Mouse (Mus musculus) myocyte (in vitro differentiated cells): ENCODE data around the gene Rbms3. TPM values are rescaled to one million over a fixed set of nuclear protein-coding genes. Genes with fewer than 3 reads are reported as not detected.

ENCODE experiments used
- H3K27me3 ChIP-seq: one replicate; pipeline ENCODE4 v1.6.1; 2011; ENCODE audit not compliant: control insufficient read depth, insufficient read depth, insufficient read length
- H3K36me3 ChIP-seq: one replicate; pipeline ENCODE4 v1.6.1; 2011; ENCODE audit not compliant: control insufficient read depth, insufficient read depth
- H3K4me2 ChIP-seq: one replicate; pipeline ENCODE4 v1.6.1; 2011; ENCODE audit warnings: low read depth, control low read depth
- H3K4me3 ChIP-seq: one replicate; pipeline ENCODE4 v1.5.1; 2011; ENCODE audit warnings: mild to moderate bottlenecking, control low read depth, moderate library complexity
- H3K79me2 ChIP-seq: one replicate; pipeline ENCODE4 v1.6.1; 2011; ENCODE audit not compliant: control insufficient read depth, insufficient read depth
- H3ac ChIP-seq: one replicate; pipeline ENCODE4 v1.6.1; 2011; ENCODE audit not compliant: control insufficient read depth, insufficient read length
- CEBPB ChIP-seq: IDR thresholded peaks from 2 replicates; pipeline ENCODE4 v1.6.1; 2011; ENCODE audit warnings: mild to moderate bottlenecking, moderate library complexity; ENCODE audit not compliant: poor library complexity, insufficient read depth, severe bottlenecking
- E2F4 ChIP-seq: IDR thresholded peaks from one replicate; pipeline ENCODE4 v1.6.1; 2011; ENCODE audit warnings: mild to moderate bottlenecking, control low read depth, moderate library complexity; ENCODE audit not compliant: insufficient read depth
- MAX ChIP-seq: IDR thresholded peaks from one replicate; pipeline ENCODE4 v1.6.1; 2011; ENCODE audit warnings: low read depth, mild to moderate bottlenecking, control low read depth
- MYOD1 ChIP-seq, 3 experiments: IDR thresholded peaks; one replicate each; pipeline ENCODE4 v1.6.1; 2011; ENCODE audit warnings: control low read depth in 2 of 3, low read depth in 2 of 3, mild to moderate bottlenecking in 2 of 3, moderate library complexity in 1 of 3; ENCODE audit not compliant: insufficient read length in 2 of 3, control insufficient read depth in 1 of 3
- MYOG ChIP-seq, 3 experiments: IDR thresholded peaks; one replicate each; pipeline ENCODE4 v1.6.1; 2011; ENCODE audit warnings: control low read depth in 2 of 3, low read depth in 2 of 3, mild to moderate bottlenecking in 2 of 3; ENCODE audit not compliant: insufficient read length in 2 of 3, control insufficient read depth in 1 of 3, insufficient read depth in 1 of 3
- POLR2A ChIP-seq: IDR thresholded peaks from one replicate; pipeline ENCODE4 v1.6.1; 2011; ENCODE audit warnings: low read depth, mild to moderate bottlenecking, control low read depth, moderate library complexity; ENCODE audit not compliant: insufficient read length
- POLR2AphosphoS2 ChIP-seq: IDR thresholded peaks from one replicate; pipeline ENCODE4 v1.6.1; 2011; ENCODE audit warnings: low read depth, control low read depth; ENCODE audit not compliant: insufficient read length
- REST ChIP-seq: IDR thresholded peaks from one replicate; pipeline ENCODE4 v1.6.1; 2011; ENCODE audit warnings: mild to moderate bottlenecking, control low read depth, moderate library complexity; ENCODE audit not compliant: insufficient read depth, insufficient read length
- SRF ChIP-seq: IDR thresholded peaks from one replicate; pipeline ENCODE4 v1.6.1; 2011; ENCODE audit warnings: low read depth; ENCODE audit not compliant: control insufficient read depth, insufficient read length
- TCF12 ChIP-seq: IDR thresholded peaks from one replicate; pipeline ENCODE4 v1.6.1; 2011; ENCODE audit warnings: mild to moderate bottlenecking, control low read depth; ENCODE audit not compliant: poor library complexity, insufficient read depth, severe bottlenecking
- TCF3 ChIP-seq: IDR thresholded peaks from one replicate; pipeline ENCODE4 v1.6.1; 2011; ENCODE audit warnings: low read depth, control low read depth; ENCODE audit not compliant: insufficient read length
- USF1 ChIP-seq: IDR thresholded peaks from one replicate; pipeline ENCODE4 v1.6.1; 2011; ENCODE audit warnings: low read depth, mild to moderate bottlenecking, control low read depth, moderate library complexity
- polyA plus RNA-seq: library from polyadenylated mRNA; unstranded; fragments of >200 nt; fragmentation: generic; extraction: Trizol; gene quantifications from one replicate; pipeline ENCODE4 v1.2.1, GENCODE M21; 2012; ENCODE audit warnings: missing spikeins

Rbms3 gene
- polyA plus RNA-seq, 1 experiment, result 4.5 TPM

DNA sequence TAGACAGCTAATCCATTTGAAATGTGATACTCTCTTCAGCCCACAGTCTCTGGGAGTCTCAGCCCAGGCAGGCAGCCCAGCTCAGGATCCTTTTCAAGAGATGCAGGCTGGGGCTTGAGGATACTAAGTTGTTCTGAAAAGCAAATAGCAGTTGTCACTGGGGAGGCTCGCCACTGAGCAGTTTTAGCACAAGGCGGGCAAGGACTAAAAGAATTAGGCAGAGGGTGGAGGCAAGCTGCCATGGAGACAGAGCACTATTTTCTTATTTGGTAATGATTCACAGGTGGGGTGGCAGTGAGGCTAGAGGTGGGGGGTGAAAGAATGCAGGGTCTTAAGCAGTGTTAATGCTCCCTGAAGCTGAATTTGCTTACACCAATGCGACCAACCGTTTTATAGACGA lies 249.6 kb downstream of the Rbms3 start:
- no peak for TF ChIP-seq MYOD1 (IDR thresholded peaks at IDR 0.05; ENCODE audit: control insufficient read depth in 1 of 3, insufficient read length in 2 of 3, low read depth in 2 of 3)
- no peak for TF ChIP-seq POLR2A
- TF ChIP-seq TCF3, result no peak
- TF ChIP-seq CEBPB, result no peak
- no peak for TF ChIP-seq POLR2AphosphoS2
- no peak for TF ChIP-seq E2F4
- no peak for TF ChIP-seq MAX
- no peak for TF ChIP-seq TCF12
- no peak for TF ChIP-seq REST
- TF ChIP-seq SRF, result no peak
- TF ChIP-seq MYOG (IDR thresholded peaks at IDR 0.05; ENCODE audit: control insufficient read depth in 1 of 3, insufficient read depth in 1 of 3, insufficient read length in 2 of 3, low read depth in 2 of 3), result no peak
- TF ChIP-seq USF1, result no peak
- H3K36me3 ChIP-seq, result no peaks in the 10 kb centered on the region
- no peak overlapping the region for H3K4me2 ChIP-seq
- H3K79me2 ChIP-seq, result no peaks in the 10 kb centered on the region
- no peak overlapping the region for H3ac ChIP-seq
- H3K4me3 ChIP-seq, result no peak overlapping the region
- no peaks in the 10 kb centered on the region for H3K27me3 ChIP-seq

DNA sequence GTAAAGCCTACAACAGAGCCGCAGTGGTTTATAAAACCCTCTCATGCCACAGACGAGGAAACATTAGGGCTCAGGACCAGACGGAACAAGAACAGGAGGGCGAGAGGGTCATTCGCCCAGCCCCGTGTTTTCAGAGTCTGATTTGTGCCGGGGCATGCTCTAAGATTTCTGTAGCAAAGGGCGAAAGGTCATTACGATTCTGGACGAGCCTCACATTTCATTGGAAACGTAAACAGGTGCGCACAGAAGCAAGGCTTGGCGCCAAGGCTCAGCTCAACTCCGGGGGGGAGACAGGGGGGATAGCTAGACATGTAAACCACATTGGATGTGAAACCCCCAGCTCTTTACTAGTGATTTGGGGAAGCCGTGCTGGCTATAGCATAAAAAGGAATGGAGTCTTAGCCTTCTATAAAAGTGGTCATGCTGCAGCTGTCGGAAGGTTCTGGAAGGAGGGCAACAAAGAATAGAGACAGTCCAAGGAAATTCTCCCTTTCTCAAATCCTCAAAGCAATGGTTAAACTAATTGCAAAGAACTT lies 250.2 kb downstream of the Rbms3 start:
- Histone ChIP-seq H3K4me2 (no peak overlapping the region), H3K36me3 (no peaks in the 10 kb centered on the region)
- TF ChIP-seq POLR2A (no peak), REST (no peak), TCF3 (no peak), E2F4 (no peak), MYOG (IDR thresholded peaks at IDR 0.05; ENCODE audit: control insufficient read depth in 1 of 3, insufficient read depth in 1 of 3, insufficient read length in 2 of 3, low read depth in 2 of 3) (no peak), TCF12 (no peak)

DNA sequence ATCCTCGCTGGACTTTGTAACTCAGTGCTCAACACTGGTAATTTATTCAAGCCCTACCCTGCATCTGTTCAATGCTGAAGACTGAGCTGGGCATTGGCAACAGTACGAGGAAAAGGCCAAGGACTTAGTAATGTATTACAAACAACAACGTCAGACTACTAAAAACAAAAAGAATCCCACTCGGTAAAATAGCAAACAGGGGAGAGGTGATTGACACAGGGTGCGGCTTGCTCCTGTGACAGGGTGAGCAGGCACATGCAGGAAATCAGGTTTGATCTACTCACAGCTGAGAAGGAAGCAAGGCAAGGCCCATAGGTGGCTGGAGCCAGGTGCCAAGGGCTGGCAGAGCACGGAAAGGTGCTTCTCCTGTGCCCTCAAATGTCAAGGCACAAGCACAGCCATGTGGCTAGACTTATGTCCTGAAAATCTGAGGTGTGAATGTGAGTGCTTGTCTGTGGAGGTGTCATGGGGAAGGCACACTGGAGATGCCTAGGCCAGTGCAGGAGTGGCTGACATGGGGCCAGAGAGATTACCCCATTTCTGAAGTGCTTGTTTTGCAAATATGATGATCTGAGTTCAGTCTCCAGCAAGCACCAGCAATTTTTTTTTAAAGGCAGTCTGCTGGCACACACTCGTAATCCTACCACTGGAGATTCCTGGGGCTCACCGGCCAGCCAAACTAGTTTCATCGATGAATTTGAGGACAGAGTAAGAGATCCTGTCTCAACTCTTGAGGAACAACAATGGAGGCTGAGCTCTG lies 251.4 kb downstream of the Rbms3 start:
- TF ChIP-seq MYOD1 (IDR thresholded peaks at IDR 0.05; ENCODE audit: control insufficient read depth in 1 of 3, insufficient read length in 2 of 3, low read depth in 2 of 3) (no peak), CEBPB (no peak), MAX (no peak), USF1 (no peak), SRF (no peak), POLR2A (no peak), POLR2AphosphoS2 (no peak), TCF12 (no peak), MYOG (IDR thresholded peaks at IDR 0.05; ENCODE audit: control insufficient read depth in 1 of 3, insufficient read depth in 1 of 3, insufficient read length in 2 of 3, low read depth in 2 of 3) (no peak), REST (no peak)
- Histone ChIP-seq H3K36me3 (no peaks in the 10 kb centered on the region), H3K79me2 (no peaks in the 10 kb centered on the region)

More for the DNA sequence above, 250.2 kb downstream of the Rbms3 start:
- H3K4me3 ChIP-seq, result no peak overlapping the region
- H3K27me3 ChIP-seq, result no peaks in the 10 kb centered on the region
- H3K79me2 ChIP-seq, result no peaks in the 10 kb centered on the region
- no peak overlapping the region for H3ac ChIP-seq

GRCm38 (mm10) chr9:117375776-117376175 lies 253.9 kb downstream of the Rbms3 start:
- H3K4me3 ChIP-seq, result no peak overlapping the region
- H3ac ChIP-seq, result no peak overlapping the region
- no peaks in the 10 kb centered on the region for H3K36me3 ChIP-seq
- no peak overlapping the region for H3K4me2 ChIP-seq
- H3K27me3 ChIP-seq, result no peaks in the 10 kb centered on the region
- H3K79me2 ChIP-seq, result no peaks in the 10 kb centered on the region
- TF ChIP-seq USF1, result no peak
- TF ChIP-seq TCF3, result no peak
- TF ChIP-seq MYOD1 (IDR thresholded peaks at IDR 0.05; ENCODE audit: control insufficient read depth in 1 of 3, insufficient read length in 2 of 3, low read depth in 2 of 3), result no peak
- no peak for TF ChIP-seq REST
- no peak for TF ChIP-seq TCF12
- no peak for TF ChIP-seq MAX

More for the DNA sequence above, 251.4 kb downstream of the Rbms3 start:
- Histone ChIP-seq H3K27me3 (no peaks in the 10 kb centered on the region), H3ac (no peak overlapping the region), H3K4me3 (no peak overlapping the region), H3K4me2 (no peak overlapping the region)

- Histone ChIP-seq H3K4me2 (peak overlapping the region; percentile 4), H3K27me3 (no peaks in the 10 kb centered on the region), H3ac (no peak overlapping the region), H3K4me3 (no peak overlapping the region), H3K36me3 (no peaks in the 10 kb centered on the region), H3K79me2 (no peaks in the 10 kb centered on the region)
- TF ChIP-seq TCF3, result no peak
- TF ChIP-seq REST, result no peak
- no peak for TF ChIP-seq POLR2A
- TF ChIP-seq USF1, result no peak
- no peak for TF ChIP-seq MYOG (IDR thresholded peaks at IDR 0.05; ENCODE audit: control insufficient read depth in 1 of 3, insufficient read depth in 1 of 3, insufficient read length in 2 of 3, low read depth in 2 of 3)
- TF ChIP-seq POLR2AphosphoS2, result no peak
- TF ChIP-seq SRF, result no peak
- TF ChIP-seq MAX, result no peak
- no peak for TF ChIP-seq MYOD1 (IDR thresholded peaks at IDR 0.05; ENCODE audit: control insufficient read depth in 1 of 3, insufficient read length in 2 of 3, low read depth in 2 of 3)
- TF ChIP-seq CEBPB, result no peak
These were observed 256.5 kb downstream of the Rbms3 start for GRCm38 (mm10) chr9:117373164-117373741.
